Mouse (Mus musculus) brain, embryonic 14.5 days (tissue): ENCODE results near the gene Atf7. TPM values are rescaled to one million over a fixed set of nuclear protein-coding genes. Genes with fewer than 3 reads are reported as not detected.
"Not testable (repeated sequence)": the region's sequence is repeated elsewhere in the genome, so short reads cannot be mapped to it uniquely, and the experiment has no call there.

Experiments used
- DNase-seq: peaks from one replicate; pipeline ENCODE4 v3.0.0-alpha.2; 2011; ENCODE audit warnings: low read depth
- CTCF ChIP-seq: fragments of 200-500 bp; IDR thresholded peaks from 2 replicates; pipeline ENCODE4 v1.5.1; 2012; ENCODE audit warnings: inconsistent platforms, mild to moderate bottlenecking, moderate library complexity, borderline replicate concordance; ENCODE audit not compliant: insufficient read depth, insufficient read length; ENCODE audit errors: extremely low read depth
- POLR2A ChIP-seq: fragments of 200-500 bp; IDR thresholded peaks from 2 replicates; pipeline ENCODE4 v1.6.1; 2012; ENCODE audit warnings: mild to moderate bottlenecking, inconsistent platforms, borderline replicate concordance; ENCODE audit not compliant: poor library complexity, insufficient read depth, insufficient read length, severe bottlenecking; ENCODE audit errors: extremely low read depth
- polyA plus RNA-seq: library from polyadenylated mRNA; depleted of rRNA; stranded (reverse); fragments of >200 nt; gene quantifications from 2 replicates; pipeline ENCODE4 v1.2.3, GENCODE M21; 2012

Atf7 gene
- polyA plus RNA-seq, 1 experiment, result 42.5 TPM

- no peak for TF ChIP-seq CTCF
- DNase-seq, result no peak
Measured at GRCm38 (mm10) chr15:102617654-102618053, 7.6 kb downstream of the Atf7 start.

GRCm38 (mm10) chr15:102616174-102616573 is 9.1 kb downstream of the Atf7 start:
- no peak for DNase-seq
- no peak for TF ChIP-seq CTCF
- no peak for TF ChIP-seq POLR2A

GRCm38 (mm10) chr15:102614224-102614623 is 11.0 kb downstream of the Atf7 start:
- DNase-seq, result no peak
- no peak for TF ChIP-seq CTCF
- no peak for TF ChIP-seq POLR2A

- no peak for TF ChIP-seq POLR2A
- TF ChIP-seq CTCF, result peak; percentile 3; the same call in 1 of the 2 replicates
- DNase-seq, result no peak
Measured at GRCm38 (mm10) chr15:102612966-102613365, 12.3 kb downstream of the Atf7 start.

- not testable (repeated sequence) for DNase-seq
Measured at GRCm38 (mm10) chr15:102608586-102608985, 16.7 kb downstream of the Atf7 start.

GRCm38 (mm10) chr15:102593996-102594656 is 31.1 kb downstream of the Atf7 start:
- DNase-seq, result no peak
- TF ChIP-seq CTCF (no peak), POLR2A (no peak)

- no peak for TF ChIP-seq POLR2A
- no peak for DNase-seq
Measured at GRCm38 (mm10) chr15:102592674-102593073, 32.6 kb downstream of the Atf7 start.

- no peak for DNase-seq
- no peak for TF ChIP-seq POLR2A
- TF ChIP-seq CTCF, result no peak
Measured at GRCm38 (mm10) chr15:102590567-102590966, 34.7 kb downstream of the Atf7 start.

GRCm38 (mm10) chr15:102589826-102590225 is 35.4 kb downstream of the Atf7 start:
- no peak for DNase-seq
- TF ChIP-seq POLR2A (no peak), CTCF (no peak)

GRCm38 (mm10) chr15:102585501-102585900 is 39.8 kb downstream of the Atf7 start:
- TF ChIP-seq CTCF (no peak), POLR2A (no peak)
- peak; percentile 48 for DNase-seq

- TF ChIP-seq CTCF, result no peak
- peak; percentile 92 for DNase-seq
Measured at GRCm38 (mm10) chr15:102583708-102584383, 41.4 kb downstream of the Atf7 start.

- TF ChIP-seq POLR2A, result no peak
- TF ChIP-seq CTCF, result no peak
- no peak for DNase-seq
Measured at GRCm38 (mm10) chr15:102581205-102581604, 44.1 kb downstream of the Atf7 start.

GRCm38 (mm10) chr15:102578351-102578750 is 46.9 kb downstream of the Atf7 start:
- no peak for DNase-seq
- TF ChIP-seq POLR2A (no peak), CTCF (no peak)

GRCm38 (mm10) chr15:102576972-102577371 is 48.3 kb downstream of the Atf7 start:
- TF ChIP-seq POLR2A (no peak), CTCF (no peak)
- DNase-seq, result peak; percentile 66
